Mouse (Mus musculus) neural tube, embryonic 12.5 days (tissue): Measurements from ENCODE around the gene Tm2d3. TPM values are rescaled to one million over a fixed set of nuclear protein-coding genes. Genes with fewer than 3 reads are reported as not detected.

ENCODE experiments used
- ATAC-seq: fragments of 200-750 bp; cut with Nextera tagmentation; 2 replicates; pipeline ENCODE4 v1.8.0; 2017; ENCODE audit warnings: low read depth, mild to moderate bottlenecking, moderate TSS enrichment, moderate library complexity; ENCODE audit not compliant: low FRiP score
- H3K27ac ChIP-seq: fragments of 300-500 bp; sonication (generic); 2 replicates; pipeline ENCODE4 v1.5.1; 2016
- H3K27me3 ChIP-seq: fragments of 300-500 bp; sonication (generic); replicated peaks from 2 replicates; pipeline ENCODE4 v1.6.1; 2016; ENCODE audit warnings: mild to moderate bottlenecking
- H3K36me3 ChIP-seq: fragments of 300-500 bp; sonication (generic); 2 replicates; pipeline ENCODE4 v1.6.1; 2016; ENCODE audit warnings: mild to moderate bottlenecking
- H3K4me1 ChIP-seq: fragments of 300-500 bp; sonication (generic); 2 replicates; pipeline ENCODE4 v1.6.1; 2016
- H3K4me2 ChIP-seq: fragments of 300-500 bp; sonication (generic); replicated peaks from 2 replicates; pipeline ENCODE4 v1.6.1; 2016; ENCODE audit warnings: mild to moderate bottlenecking
- H3K4me3 ChIP-seq: fragments of 300-500 bp; sonication (generic); 2 replicates; pipeline ENCODE4 v1.5.1; 2016
- H3K9ac ChIP-seq: fragments of 300-500 bp; sonication (generic); 2 replicates; pipeline ENCODE4 v1.6.1; 2016; ENCODE audit warnings: mild to moderate bottlenecking
- H3K9me3 ChIP-seq: fragments of 300-500 bp; sonication (generic); 2 replicates; pipeline ENCODE4 v1.6.1; 2016; ENCODE audit warnings: mild to moderate bottlenecking
- WGBS: fragments of 180-500 bp; shearing (Covaris S2); methylation state at CpG from one replicate; pipeline ENCODE4 v1.1.7; 2016; 5-methylcytosine and 5-hydroxymethylcytosine counted together
- polyA plus RNA-seq: library from polyadenylated mRNA; unstranded; fragments of >200 nt; fragmentation: Nextera tagmentation; extraction: Ambion mirVana; gene quantifications from 2 replicates; pipeline ENCODE4 v1.2.1, GENCODE M21; 2016

The Tm2d3 gene
- polyA plus RNA-seq, 1 experiment from 2014 or later, result 66.6 TPM

DNA sequence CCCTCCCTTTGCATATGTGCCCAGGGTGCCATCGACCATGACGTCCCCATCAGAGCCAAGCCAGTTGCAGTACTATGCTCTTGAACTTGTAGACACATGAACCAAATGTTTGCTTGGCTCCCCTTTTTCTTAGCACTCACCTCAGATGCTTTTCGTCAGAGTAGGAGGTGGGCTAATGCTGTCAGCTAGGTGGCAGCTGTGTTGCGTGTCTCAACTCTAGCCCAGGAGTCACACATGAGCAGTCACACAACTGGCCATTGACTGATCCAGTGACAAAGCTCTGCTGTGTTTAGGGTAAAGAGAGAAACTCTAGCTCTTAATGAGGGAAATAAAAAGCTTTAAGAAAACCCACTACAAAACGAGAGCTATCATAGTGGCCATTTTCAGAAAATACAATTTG, 22.8 kb downstream of the Tm2d3 start:
- H3K9me3 ChIP-seq, result no peaks in the 10 kb centered on the region
- no peaks in the 10 kb centered on the region for H3K27me3 ChIP-seq
- ATAC-seq, result no peak
- H3K27ac ChIP-seq, result no peak overlapping the region
- H3K4me3 ChIP-seq, result no peak overlapping the region
- 74% methylated on average over 5 of the region's 5 CpGs for WGBS
- H3K4me2 ChIP-seq, result no peak overlapping the region
- no peaks in the 10 kb centered on the region for H3K36me3 ChIP-seq
- no peaks in the 10 kb centered on the region for H3K4me1 ChIP-seq
- no peak overlapping the region for H3K9ac ChIP-seq

DNA sequence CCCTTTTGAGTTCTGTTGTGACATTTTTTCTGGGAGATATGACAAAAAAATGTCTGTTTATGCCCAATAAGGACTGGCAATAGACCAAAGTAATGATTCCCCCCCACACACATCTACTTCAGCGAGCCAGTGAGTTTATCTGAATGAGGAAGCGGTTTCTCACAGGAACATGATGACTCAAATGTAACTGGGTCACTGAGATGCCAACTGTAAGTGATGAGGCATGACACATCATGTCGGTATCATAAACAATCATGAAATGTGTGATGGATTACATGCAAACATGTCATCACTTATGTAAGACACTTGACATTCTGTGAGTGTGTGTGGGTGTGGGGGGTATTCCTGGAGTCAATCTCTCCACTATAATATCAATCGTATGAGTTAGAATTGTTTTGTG, 23.3 kb downstream of the Tm2d3 start:
- Histone ChIP-seq H3K36me3 (no peaks in the 10 kb centered on the region), H3K4me3 (no peak overlapping the region), H3K27me3 (no peaks in the 10 kb centered on the region), H3K9ac (no peak overlapping the region), H3K9me3 (no peaks in the 10 kb centered on the region), H3K4me1 (no peaks in the 10 kb centered on the region), H3K27ac (no peak overlapping the region), H3K4me2 (no peak overlapping the region)
- 89% methylated on average over 4 of the region's 4 CpGs for WGBS
- ATAC-seq, result no peak

DNA sequence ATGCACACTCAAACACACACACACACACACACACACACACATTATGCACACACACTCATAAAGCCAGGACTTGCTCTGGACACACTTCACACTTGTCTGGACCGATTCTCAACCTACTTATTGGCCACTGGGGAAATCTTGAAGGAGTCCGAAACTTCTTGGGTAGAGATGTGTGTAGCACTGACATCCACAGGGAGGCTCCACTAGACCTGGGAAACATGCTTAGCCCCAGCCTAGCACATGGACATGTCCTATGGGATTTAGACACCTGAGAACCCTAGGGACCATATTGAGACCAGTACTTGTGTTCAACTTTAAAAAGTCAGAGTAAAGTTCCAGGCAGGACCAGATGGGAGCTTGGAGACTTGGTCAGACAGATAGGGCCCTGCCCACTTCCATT, 43.1 kb downstream of the Tm2d3 start:
- WGBS, result 87% methylated on average over 2 of the region's 2 CpGs
- no peaks in the 10 kb centered on the region for H3K27me3 ChIP-seq

DNA sequence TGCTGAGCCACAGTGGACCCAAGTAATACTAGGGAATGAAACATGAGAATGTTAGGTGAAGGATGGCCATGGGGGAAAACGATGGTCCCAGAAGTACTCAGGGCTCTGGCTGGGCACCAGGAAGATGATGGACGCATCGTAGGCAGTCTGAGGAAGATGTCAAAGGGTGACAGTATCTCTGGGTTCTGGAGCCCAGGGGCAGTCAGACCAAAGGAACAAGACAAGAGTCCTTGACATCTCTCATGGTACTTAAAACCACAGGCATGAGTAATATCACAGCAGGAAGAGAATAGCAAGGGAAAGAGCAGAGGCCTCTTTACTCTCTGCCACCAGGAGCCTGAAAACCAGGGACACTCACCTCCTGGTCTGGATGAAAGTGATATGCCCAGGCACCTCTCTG, 44.3 kb downstream of the Tm2d3 start:
- no peak overlapping the region for H3K4me3 ChIP-seq
- no peak overlapping the region for H3K9ac ChIP-seq
- H3K4me2 ChIP-seq, result no peak overlapping the region
- 87% methylated on average over 3 of the region's 3 CpGs for WGBS
- H3K27me3 ChIP-seq, result no peaks in the 10 kb centered on the region
- no peak for ATAC-seq
- no peaks in the 10 kb centered on the region for H3K4me1 ChIP-seq
- no peak overlapping the region for H3K27ac ChIP-seq
- H3K9me3 ChIP-seq, result no peaks in the 10 kb centered on the region
- H3K36me3 ChIP-seq, result no peaks in the 10 kb centered on the region

More for the DNA sequence above, 43.1 kb downstream of the Tm2d3 start:
- ATAC-seq, result no peak
- Histone ChIP-seq H3K4me1 (no peaks in the 10 kb centered on the region), H3K36me3 (no peaks in the 10 kb centered on the region), H3K9me3 (no peaks in the 10 kb centered on the region), H3K4me3 (no peak overlapping the region), H3K27ac (no peak overlapping the region), H3K4me2 (no peak overlapping the region), H3K9ac (no peak overlapping the region)

DNA sequence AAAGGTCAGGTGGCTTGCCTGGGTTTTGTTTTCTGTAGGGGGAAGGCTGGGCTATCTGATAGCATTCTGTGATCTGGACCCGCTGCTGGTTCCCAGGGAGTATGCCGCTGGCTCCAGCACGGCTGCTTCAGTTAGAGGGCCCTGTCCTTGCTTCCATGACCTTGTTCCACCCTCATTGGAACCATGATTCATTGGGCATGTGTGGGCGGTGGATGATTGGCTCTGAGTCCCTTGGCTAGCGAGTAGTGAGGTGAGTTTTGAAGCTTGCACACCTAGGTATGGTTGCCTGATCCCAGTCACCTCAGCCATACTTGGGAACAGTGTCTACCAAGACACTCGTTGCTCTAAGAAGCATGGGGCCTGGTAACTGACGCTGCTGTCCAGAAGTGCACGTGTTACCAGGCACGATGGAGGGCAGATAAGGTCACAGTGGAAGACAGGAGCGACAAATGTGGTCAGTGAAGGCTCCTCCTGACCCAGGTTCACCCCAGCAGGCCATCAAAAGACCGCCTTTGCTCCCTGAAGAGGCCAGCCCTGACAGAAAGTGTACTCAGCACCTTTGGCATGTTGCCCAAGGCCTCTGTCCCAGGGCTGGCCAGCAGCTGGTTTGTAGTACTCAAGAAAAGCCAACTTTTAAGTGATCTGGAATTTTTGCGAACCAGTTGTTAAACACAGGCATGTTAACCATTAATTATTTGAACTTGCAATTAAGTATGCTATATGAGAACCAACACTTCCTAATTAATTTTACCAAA, 46.5 kb downstream of the Tm2d3 start:
- Histone ChIP-seq H3K4me2 (no peak overlapping the region), H3K27ac (no peak overlapping the region), H3K36me3 (no peaks in the 10 kb centered on the region), H3K4me1 (no peaks in the 10 kb centered on the region), H3K27me3 (no peaks in the 10 kb centered on the region), H3K4me3 (no peak overlapping the region), H3K9me3 (no peaks in the 10 kb centered on the region), H3K9ac (no peak overlapping the region)
- no peak for ATAC-seq
- WGBS, result 83% methylated on average over 12 of the region's 12 CpGs

DNA sequence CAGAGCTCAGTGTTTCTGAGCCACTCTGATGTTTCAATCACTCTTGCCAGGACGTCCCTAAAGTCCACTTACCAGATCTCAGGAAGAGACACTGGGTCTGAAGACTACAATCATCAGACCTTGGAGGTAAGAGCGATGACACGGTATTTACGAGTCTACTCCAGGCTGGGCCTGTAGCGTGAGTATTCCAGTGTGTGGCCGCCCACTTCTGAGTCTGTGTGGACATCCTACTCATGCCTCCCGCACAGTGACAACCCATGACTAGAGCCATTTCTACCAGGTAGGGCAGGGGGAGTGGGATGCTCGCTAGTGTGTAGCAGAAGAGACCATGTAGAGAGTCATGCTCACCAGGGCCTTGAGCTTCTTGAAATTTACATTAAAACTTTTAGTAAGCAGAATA, 51.9 kb downstream of the Tm2d3 start:
- H3K4me2 ChIP-seq, result no peak overlapping the region
- no peaks in the 10 kb centered on the region for H3K9me3 ChIP-seq
- H3K27ac ChIP-seq, result no peak overlapping the region
- H3K9ac ChIP-seq, result no peak overlapping the region
- no peaks in the 10 kb centered on the region for H3K4me1 ChIP-seq
- no peaks in the 10 kb centered on the region for H3K36me3 ChIP-seq
- no peaks in the 10 kb centered on the region for H3K27me3 ChIP-seq
- H3K4me3 ChIP-seq, result no peak overlapping the region
- WGBS, result 91% methylated on average over 8 of the region's 8 CpGs
- no peak for ATAC-seq

DNA sequence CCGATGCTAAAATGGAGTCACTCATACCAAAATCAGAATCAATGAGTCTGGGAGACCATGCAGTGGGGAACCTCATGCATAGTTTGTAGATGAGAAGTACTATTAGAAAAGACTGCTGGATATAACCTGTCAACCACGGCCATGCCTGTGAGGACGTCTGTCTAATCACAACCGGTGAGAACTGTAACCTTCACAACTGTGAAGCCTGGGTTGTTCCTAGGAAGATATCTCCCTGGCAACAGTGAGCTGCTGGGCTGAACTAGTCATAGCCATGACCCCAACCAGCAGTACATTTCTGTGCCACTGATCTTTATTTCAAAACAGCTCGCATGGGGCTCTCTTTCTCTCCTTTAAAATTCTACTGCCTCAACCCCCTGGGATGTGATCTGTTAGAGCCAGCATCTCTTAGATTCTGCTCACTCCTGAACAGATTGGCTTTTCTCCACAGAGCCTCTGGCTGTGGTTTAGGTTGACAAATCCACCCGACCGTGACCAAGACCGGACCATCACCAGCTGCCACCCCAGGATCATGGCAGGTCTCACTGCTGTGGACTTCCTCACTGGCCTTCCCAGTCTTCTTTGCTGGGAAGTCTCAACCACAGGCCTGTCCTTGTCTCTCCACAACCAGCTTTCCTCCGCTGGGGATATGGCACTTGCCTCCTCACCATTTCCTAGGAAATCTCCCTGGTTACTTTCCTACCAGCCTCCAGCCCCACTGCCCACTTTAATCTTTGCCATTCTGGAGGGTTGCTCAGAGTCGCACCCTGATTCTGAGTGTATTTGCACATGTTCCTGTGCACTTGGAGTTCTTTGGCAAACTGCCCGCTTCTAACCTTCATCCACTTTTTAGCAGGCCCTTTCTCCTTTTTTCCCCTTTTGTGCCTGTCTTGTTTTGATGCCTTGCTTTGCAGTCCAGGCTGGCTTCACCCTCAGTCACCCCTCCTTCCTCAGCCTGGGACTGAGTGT, 57.3 kb downstream of the Tm2d3 start:
- Histone ChIP-seq H3K4me1 (no peaks in the 10 kb centered on the region), H3K4me2 (no peak overlapping the region), H3K4me3 (no peak overlapping the region), H3K27me3 (no peaks in the 10 kb centered on the region), H3K9me3 (no peaks in the 10 kb centered on the region), H3K27ac (no peak overlapping the region), H3K36me3 (no peaks in the 10 kb centered on the region), H3K9ac (no peak overlapping the region)
- no peak for ATAC-seq
- WGBS, result 86% methylated on average over 11 of the region's 11 CpGs

Other genes starting within 250 kb of the Tm2d3 start
- gene Tjp1, start 163.4 kb upstream of the Tm2d3 start, polyA plus RNA-seq, result 25.6 and 27.4 TPM in 2 replicates
- 12.4 and 14.1 TPM in 2 replicates for gene Tarsl2, start 46.3 kb upstream of the Tm2d3 start, polyA plus RNA-seq
- 1.5 and 1.8 TPM in 2 replicates for gene Pcsk6, start 170.6 kb downstream of the Tm2d3 start, polyA plus RNA-seq